Mouse (Mus musculus) cortical plate, adult 2 months (tissue): Measurements from ENCODE around the gene Mink1.

ENCODE experiments used
- CTCF ChIP-seq: fragments of 200-500 bp; IDR thresholded peaks from 2 replicates; pipeline ENCODE4 v1.5.1; 2011; ENCODE audit warnings: mild to moderate bottlenecking, control low read depth, low read length; ENCODE audit not compliant: insufficient read depth; ENCODE audit errors: extremely low read depth
- POLR2A ChIP-seq: fragments of 200-500 bp; IDR thresholded peaks from 2 replicates; pipeline ENCODE4 v1.6.1; 2011; ENCODE audit warnings: mild to moderate bottlenecking, low read length, control low read depth; ENCODE audit not compliant: insufficient read depth; ENCODE audit errors: extremely low read depth

GRCm38 (mm10) chr11:70578962-70579361 is 16.3 kb downstream of the Mink1 start:
- TF ChIP-seq CTCF (no peak), POLR2A (no peak)
